Mouse (Mus musculus): ENCODE measurements at regions not wholly inside any gene's neighbourhood (a gene's known extent, or its start where the extent isn't known, plus 50 kb on each side); places are given as distances from the start of the nearest gene placed in this dataset.
"Not testable (repeated sequence)": the region's sequence is repeated elsewhere in the genome, so short reads cannot be mapped to it uniquely, and the experiment has no call there.

DNA sequence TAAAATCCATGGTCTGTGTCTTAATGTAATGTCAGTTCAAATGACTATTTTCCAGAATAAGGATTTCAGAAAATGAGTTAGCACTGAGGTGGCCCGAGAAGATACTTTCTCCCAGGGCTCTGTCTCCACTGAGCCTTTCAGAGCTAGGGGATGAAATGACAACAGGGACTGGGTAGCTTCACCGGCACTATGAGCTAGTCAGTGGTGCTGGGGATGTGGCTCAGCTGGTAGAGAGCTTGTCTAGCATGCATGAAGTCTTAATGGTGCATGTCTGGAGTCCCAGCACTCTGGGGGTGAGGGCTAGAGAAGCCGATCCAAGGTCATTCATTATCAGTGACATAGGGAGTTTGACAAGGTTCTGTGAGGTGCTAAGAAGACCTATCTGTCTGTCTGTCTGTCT lies 75.1 kb upstream of the Rpl34 start:
- Histone ChIP-seq H3K4me3 (ENCODE audit: insufficient read depth, poor library complexity, severe bottlenecking) (no peak overlapping the region), H3ac (ENCODE audit: control insufficient read depth, insufficient read length, low read depth) (no peak overlapping the region), H3K79me3 (ENCODE audit: low read depth) (no peaks in the 10 kb centered on the region), H3K36me3 (ENCODE audit: control insufficient read depth, insufficient read depth) (no peaks in the 10 kb centered on the region), H3K27me3 (ENCODE audit: control insufficient read depth, insufficient read depth, insufficient read length) (no peaks in the 10 kb centered on the region), H3K79me2 (ENCODE audit: control insufficient read depth, insufficient read depth) (no peaks in the 10 kb centered on the region)
- TF ChIP-seq MYOG (IDR thresholded peaks at IDR 0.05; ENCODE audit: control insufficient read depth, extremely low read depth, insufficient read length) (no peak), FOSL1 (IDR thresholded peaks at IDR 0.05; ENCODE audit: insufficient read depth, low read length, poor library complexity, severe bottlenecking) (no peak), USF1 (IDR thresholded peaks at IDR 0.05; ENCODE audit: low read depth) (no peak), MYOD1 (IDR thresholded peaks at IDR 0.05; ENCODE audit: control insufficient read depth, insufficient read length, low read depth) (no peak), MAX (IDR thresholded peaks at IDR 0.05) (no peak), CEBPB (IDR thresholded peaks at IDR 0.05; ENCODE audit: low read depth) (no peak), CTCF (IDR thresholded peaks at IDR 0.05; ENCODE audit: control insufficient read depth, insufficient read depth, insufficient read length) (no peak)

DNA sequence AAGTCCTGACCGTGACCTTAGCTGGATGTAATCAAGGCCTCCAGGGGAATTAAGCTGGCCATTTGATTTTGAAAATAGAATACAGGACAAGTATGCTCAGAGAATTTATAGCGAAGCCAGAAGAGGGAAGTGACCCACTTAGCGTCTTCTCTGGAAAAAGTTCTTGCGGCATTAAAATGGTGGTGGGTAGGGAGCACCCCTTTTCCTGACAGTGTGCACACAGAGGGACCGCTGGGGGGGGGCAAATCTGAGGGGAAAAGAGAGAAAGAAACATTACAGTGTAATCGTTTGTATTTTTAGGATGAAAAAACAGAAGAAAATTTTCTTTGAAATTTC lies 74.1 kb upstream of the Rpl34 start:
- Histone ChIP-seq H3K36me3 (ENCODE audit: control insufficient read depth, insufficient read depth) (no peaks in the 10 kb centered on the region), H3ac (ENCODE audit: control insufficient read depth, insufficient read length, low read depth) (no peak overlapping the region), H3K79me2 (ENCODE audit: control insufficient read depth, insufficient read depth) (no peaks in the 10 kb centered on the region), H3K79me3 (ENCODE audit: low read depth) (no peaks in the 10 kb centered on the region), H3K4me3 (ENCODE audit: insufficient read depth, poor library complexity, severe bottlenecking) (no peak overlapping the region), H3K27me3 (ENCODE audit: control insufficient read depth, insufficient read depth, insufficient read length) (no peaks in the 10 kb centered on the region)
- TF ChIP-seq MYOG (IDR thresholded peaks at IDR 0.05; ENCODE audit: control insufficient read depth, extremely low read depth, insufficient read length): no peak
- no peak for TF ChIP-seq CEBPB (IDR thresholded peaks at IDR 0.05; ENCODE audit: low read depth)
- TF ChIP-seq MAX (IDR thresholded peaks at IDR 0.05): no peak
- TF ChIP-seq USF1 (IDR thresholded peaks at IDR 0.05; ENCODE audit: low read depth): no peak
- no peak for TF ChIP-seq FOSL1 (IDR thresholded peaks at IDR 0.05; ENCODE audit: insufficient read depth, low read length, poor library complexity, severe bottlenecking)
- TF ChIP-seq MYOD1 (IDR thresholded peaks at IDR 0.05; ENCODE audit: control insufficient read depth, insufficient read length, low read depth): no peak
- no peak for TF ChIP-seq CTCF (IDR thresholded peaks at IDR 0.05; ENCODE audit: control insufficient read depth, insufficient read depth, insufficient read length)

DNA sequence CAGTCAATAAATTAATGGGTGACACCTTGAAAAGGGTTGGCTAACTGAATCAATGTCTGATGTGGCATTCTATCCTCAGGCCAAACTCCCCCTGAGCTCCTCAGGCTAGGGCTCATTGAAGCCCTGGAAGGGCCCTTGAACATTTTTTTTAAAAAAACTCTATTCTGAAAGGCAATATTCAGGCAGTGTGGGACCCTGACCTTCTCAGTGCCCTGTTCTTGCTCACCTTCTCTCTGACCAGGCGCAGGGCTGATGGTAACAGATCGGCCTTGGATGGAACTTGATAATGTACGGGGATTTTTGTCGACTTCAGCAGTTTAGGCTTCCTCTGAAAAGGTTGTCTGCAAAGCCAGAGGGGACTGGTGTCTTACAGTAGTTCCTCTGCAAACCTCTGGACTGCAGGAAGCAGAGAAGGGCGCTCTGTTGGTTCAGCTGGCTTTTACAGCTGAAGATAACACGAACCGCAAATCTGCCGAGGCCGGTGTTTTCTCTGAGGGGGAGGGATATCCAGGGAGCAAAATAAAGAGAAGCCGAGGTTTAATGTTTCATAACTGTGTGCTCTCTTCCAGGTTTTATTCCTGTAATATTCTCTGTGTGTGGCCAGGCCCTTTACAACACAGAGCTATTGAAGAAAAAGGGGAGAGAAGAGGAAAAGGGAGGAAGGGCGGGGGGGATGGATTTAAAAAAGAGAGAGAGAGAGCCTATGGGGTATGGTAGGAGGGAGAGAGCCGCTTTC lies 73.6 kb upstream of the Rpl34 start:
- Histone ChIP-seq H3K79me2 (ENCODE audit: control insufficient read depth, insufficient read depth) (no peaks in the 10 kb centered on the region), H3K4me3 (ENCODE audit: insufficient read depth, poor library complexity, severe bottlenecking) (no peak overlapping the region), H3K27me3 (ENCODE audit: control insufficient read depth, insufficient read depth, insufficient read length) (no peaks in the 10 kb centered on the region), H3ac (ENCODE audit: control insufficient read depth, insufficient read length, low read depth) (no peak overlapping the region), H3K79me3 (ENCODE audit: low read depth) (no peaks in the 10 kb centered on the region), H3K36me3 (ENCODE audit: control insufficient read depth, insufficient read depth) (no peaks in the 10 kb centered on the region)
- TF ChIP-seq MYOD1 (IDR thresholded peaks at IDR 0.05; ENCODE audit: control insufficient read depth, insufficient read length, low read depth) (peak; percentile 83), MYOG (IDR thresholded peaks at IDR 0.05; ENCODE audit: control insufficient read depth, extremely low read depth, insufficient read length) (no peak), USF1 (IDR thresholded peaks at IDR 0.05; ENCODE audit: low read depth) (no peak)

GRCm38 (mm10) chr3:130800016-130800415 lies 69.8 kb upstream of the Rpl34 start:
- no peaks in the 10 kb centered on the region for H3K79me3 ChIP-seq (ENCODE audit: low read depth)
- no peak overlapping the region for H3K4me3 ChIP-seq (ENCODE audit: insufficient read depth, poor library complexity, severe bottlenecking)
- no peaks in the 10 kb centered on the region for H3K36me3 ChIP-seq (ENCODE audit: control insufficient read depth, insufficient read depth)
- H3K27me3 ChIP-seq (ENCODE audit: control insufficient read depth, insufficient read depth, insufficient read length): no peaks in the 10 kb centered on the region
- TF ChIP-seq MAX (IDR thresholded peaks at IDR 0.05): no peak
- no peak for TF ChIP-seq CTCF (IDR thresholded peaks at IDR 0.05; ENCODE audit: control insufficient read depth, insufficient read depth, insufficient read length)
- no peak for TF ChIP-seq MYOD1 (IDR thresholded peaks at IDR 0.05; ENCODE audit: control insufficient read depth, insufficient read length, low read depth)
- no peak for TF ChIP-seq FOSL1 (IDR thresholded peaks at IDR 0.05; ENCODE audit: insufficient read depth, low read length, poor library complexity, severe bottlenecking)
- H3K79me2 ChIP-seq (ENCODE audit: control insufficient read depth, insufficient read depth): no peaks in the 10 kb centered on the region
- H3ac ChIP-seq (ENCODE audit: control insufficient read depth, insufficient read length, low read depth): no peak overlapping the region

GRCm38 (mm10) chr3:130797956-130798355 lies 67.8 kb upstream of the Rpl34 start:
- not testable (repeated sequence) for H3K79me2 ChIP-seq (ENCODE audit: control insufficient read depth, insufficient read depth); H3K4me3 ChIP-seq (ENCODE audit: insufficient read depth, poor library complexity, severe bottlenecking); H3K36me3 ChIP-seq (ENCODE audit: control insufficient read depth, insufficient read depth); H3K79me3 ChIP-seq (ENCODE audit: low read depth); H3ac ChIP-seq (ENCODE audit: control insufficient read depth, insufficient read length, low read depth); H3K27me3 ChIP-seq (ENCODE audit: control insufficient read depth, insufficient read depth, insufficient read length)

DNA sequence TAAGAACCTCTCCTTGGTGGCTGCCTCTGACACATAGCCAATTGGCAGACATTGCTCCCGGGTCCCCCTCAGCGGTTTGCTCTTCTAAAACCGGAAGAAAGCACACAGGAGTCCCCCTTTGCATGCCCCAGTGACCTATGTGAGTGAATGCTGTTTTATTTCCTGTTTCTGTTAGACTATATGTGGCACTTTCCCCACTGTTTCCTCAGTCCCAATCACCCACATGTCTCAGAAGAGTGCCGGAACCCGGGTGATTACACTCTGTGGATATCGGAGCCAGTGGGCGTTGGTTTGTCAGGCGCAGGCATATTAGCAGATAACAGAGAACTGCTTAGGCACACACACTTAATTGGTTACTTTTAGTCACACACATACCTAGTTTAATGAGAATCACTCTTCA lies 66.3 kb upstream of the Rpl34 start:
- H3K36me3 ChIP-seq (ENCODE audit: control insufficient read depth, insufficient read depth): no peaks in the 10 kb centered on the region
- TF ChIP-seq CTCF (IDR thresholded peaks at IDR 0.05; ENCODE audit: control insufficient read depth, insufficient read depth, insufficient read length): no peak
- TF ChIP-seq FOSL1 (IDR thresholded peaks at IDR 0.05; ENCODE audit: insufficient read depth, low read length, poor library complexity, severe bottlenecking): no peak
- no peak for TF ChIP-seq MYOG (IDR thresholded peaks at IDR 0.05; ENCODE audit: control insufficient read depth, extremely low read depth, insufficient read length)
- no peak for TF ChIP-seq CEBPB (IDR thresholded peaks at IDR 0.05; ENCODE audit: low read depth)
- H3K79me3 ChIP-seq (ENCODE audit: low read depth): no peaks in the 10 kb centered on the region
- no peaks in the 10 kb centered on the region for H3K27me3 ChIP-seq (ENCODE audit: control insufficient read depth, insufficient read depth, insufficient read length)
- no peak overlapping the region for H3K4me3 ChIP-seq (ENCODE audit: insufficient read depth, poor library complexity, severe bottlenecking)
- H3K79me2 ChIP-seq (ENCODE audit: control insufficient read depth, insufficient read depth): no peaks in the 10 kb centered on the region
- no peak overlapping the region for H3ac ChIP-seq (ENCODE audit: control insufficient read depth, insufficient read length, low read depth)
